Mouse (Mus musculus) midbrain, postnatal 0 days (tissue): ENCODE results near the gene Large1. TPM values are rescaled to one million over a fixed set of nuclear protein-coding genes. Genes with fewer than 3 reads are reported as not detected.
"Not testable (repeated sequence)": the region's sequence is repeated elsewhere in the genome, so short reads cannot be mapped to it uniquely, and the experiment has no call there.

Experiments
- ATAC-seq: fragments of 200-750 bp; cut with Nextera tagmentation; 2 replicates; pipeline ENCODE4 v1.8.0; 2017; ENCODE audit warnings: moderate number of reproducible peaks, mild to moderate bottlenecking, moderate TSS enrichment, moderate library complexity; ENCODE audit not compliant: low FRiP score
- DNase-seq: peaks from one replicate; pipeline ENCODE4 v3.0.0-alpha.2; 2015; ENCODE audit warnings: low spot score
- H3K27ac ChIP-seq: fragments of 300-500 bp; sonication (generic); 2 replicates; pipeline ENCODE4 v1.5.1; 2014; ENCODE audit warnings: low read depth, mild to moderate bottlenecking, low read length, mixed read lengths
- H3K27me3 ChIP-seq: fragments of 300-500 bp; sonication (generic); 2 replicates; pipeline ENCODE4 v1.6.1; 2014; ENCODE audit warnings: low read length, control low read depth, mixed read lengths; ENCODE audit not compliant: insufficient read depth
- H3K36me3 ChIP-seq: fragments of 300-500 bp; sonication (generic); 2 replicates; pipeline ENCODE4 v1.6.1; 2014; ENCODE audit warnings: low read length, control low read depth, mixed read lengths; ENCODE audit not compliant: insufficient read depth
- H3K4me1 ChIP-seq: fragments of 300-500 bp; sonication (generic); 2 replicates; pipeline ENCODE4 v1.6.1; 2014; ENCODE audit warnings: mild to moderate bottlenecking, control low read depth, antibody characterized with exemption, low read length, mixed read lengths; ENCODE audit not compliant: insufficient read depth
- H3K4me2 ChIP-seq: fragments of 300-500 bp; sonication (generic); 2 replicates; pipeline ENCODE4 v1.6.1; 2014; ENCODE audit warnings: low read depth, mild to moderate bottlenecking, low read length, mixed read lengths; ENCODE audit not compliant: poor library complexity, severe bottlenecking
- H3K4me3 ChIP-seq: fragments of 300-500 bp; sonication (generic); 2 replicates; pipeline ENCODE4 v1.5.1; 2014; ENCODE audit warnings: low read depth, mild to moderate bottlenecking, low read length, moderate library complexity
- H3K9ac ChIP-seq: fragments of 300-500 bp; sonication (generic); replicated peaks from 2 replicates; pipeline ENCODE4 v1.6.1; 2014; ENCODE audit warnings: mild to moderate bottlenecking, low read length, moderate library complexity, mixed read lengths; ENCODE audit not compliant: poor library complexity, severe bottlenecking
- H3K9me3 ChIP-seq: fragments of 300-500 bp; sonication (generic); 2 replicates; pipeline ENCODE4 v1.6.1; 2016; ENCODE audit warnings: low read length, control low read depth
- CTCF ChIP-seq: IDR thresholded peaks from 2 replicates; pipeline ENCODE4 v1.5.1; 2016; ENCODE audit warnings: antibody characterized with exemption, mild to moderate bottlenecking
- WGBS: fragments of 180-500 bp; shearing (Covaris S2); extraction: QIAGEN DNeasy Blood & Tissue Kit; methylation state at CpG from one replicate; pipeline ENCODE4 v1.1.7; 2014; 5-methylcytosine and 5-hydroxymethylcytosine counted together
- polyA plus RNA-seq: library from polyadenylated mRNA; unstranded; fragments of >200 nt; fragmentation: Nextera tagmentation; extraction: Ambion mirVana; gene quantifications from 2 replicates; pipeline ENCODE4 v1.2.1, GENCODE M21; 2015
- total RNA-seq: library from RNA; depleted of rRNA; stranded (reverse); fragments of >200 nt; gene quantifications from 2 replicates; pipeline ENCODE4 v1.2.3, GENCODE M21; 2014

Large1 gene
- total and polyA plus RNA-seq, 2 experiments from 2014 or later: 15.2 to 102 TPM

GRCm38 (mm10) chr8:72955074-72955473 is 398.3 kb downstream of the Large1 start:
- H3K9me3 ChIP-seq: no peaks in the 10 kb centered on the region
- H3K36me3 ChIP-seq: no peaks in the 10 kb centered on the region
- H3K9ac ChIP-seq: no peak overlapping the region
- no peak overlapping the region for H3K4me3 ChIP-seq
- H3K4me2 ChIP-seq: no peak overlapping the region
- H3K27ac ChIP-seq: no peak overlapping the region
- H3K4me1 ChIP-seq: no peaks in the 10 kb centered on the region; the same call in 1 of the 2 replicates
- ATAC-seq (no peak), DNase-seq (no peak)
- TF ChIP-seq CTCF: no peak
- H3K27me3 ChIP-seq: no peaks in the 10 kb centered on the region
- 76% methylated on average over 3 of the region's 3 CpGs for WGBS

- not testable (repeated sequence) for H3K36me3 ChIP-seq, H3K4me2 ChIP-seq, H3K4me3 ChIP-seq, H3K9ac ChIP-seq, H3K9me3 ChIP-seq, DNase-seq, H3K4me1 ChIP-seq, H3K27me3 ChIP-seq, ATAC-seq, H3K27ac ChIP-seq
- peak; percentile 39 for TF ChIP-seq CTCF
- 83% methylated on average over 8 of the region's 8 CpGs for WGBS
Measured at GRCm38 (mm10) chr8:72941393-72941792, 411.9 kb downstream of the Large1 start.

GRCm38 (mm10) chr8:72919182-72919902 is 434.0 kb downstream of the Large1 start:
- no peaks in the 10 kb centered on the region for H3K36me3 ChIP-seq
- DNase-seq (peak; percentile 38), ATAC-seq (peak; percentile 72)
- WGBS: 29% methylated on average over 2 of the region's 2 CpGs
- H3K4me2 ChIP-seq: no peak overlapping the region
- TF ChIP-seq CTCF: no peak
- H3K4me3 ChIP-seq: no peak overlapping the region
- H3K27me3 ChIP-seq: no peaks in the 10 kb centered on the region
- peaks cover 3% of the 10 kb centered on the region; the same call in 1 of the 2 replicates for H3K4me1 ChIP-seq
- no peak overlapping the region for H3K9ac ChIP-seq
- H3K9me3 ChIP-seq: no peaks in the 10 kb centered on the region
- no peak overlapping the region for H3K27ac ChIP-seq

- Histone ChIP-seq H3K9me3 (no peaks in the 10 kb centered on the region), H3K4me2 (no peak overlapping the region), H3K4me3 (no peak overlapping the region), H3K4me1 (no peaks in the 10 kb centered on the region), H3K9ac (no peak overlapping the region), H3K27me3 (no peaks in the 10 kb centered on the region), H3K27ac (no peak overlapping the region), H3K36me3 (no peaks in the 10 kb centered on the region)
- WGBS: 92% methylated on average over 4 of the region's 4 CpGs
- no peak for TF ChIP-seq CTCF
- ATAC-seq (no peak), DNase-seq (no peak)
Measured at GRCm38 (mm10) chr8:72905491-72905890, 447.8 kb downstream of the Large1 start.

- WGBS: 79% methylated on average over 6 of the region's 6 CpGs
- ATAC-seq (no peak), DNase-seq (peak; percentile 2)
- H3K4me1 ChIP-seq: no peaks in the 10 kb centered on the region
- no peak overlapping the region for H3K9ac ChIP-seq
- no peak overlapping the region for H3K27ac ChIP-seq
- H3K4me2 ChIP-seq: no peak overlapping the region
- no peak overlapping the region for H3K4me3 ChIP-seq
- H3K36me3 ChIP-seq: no peaks in the 10 kb centered on the region
- no peak for TF ChIP-seq CTCF
- H3K9me3 ChIP-seq: no peaks in the 10 kb centered on the region
- no peaks in the 10 kb centered on the region for H3K27me3 ChIP-seq
Measured at GRCm38 (mm10) chr8:72901591-72901990, 451.7 kb downstream of the Large1 start.

- WGBS: 89% methylated on average over 3 of the region's 3 CpGs
- ATAC-seq: no peak
- Histone ChIP-seq H3K9me3 (no peaks in the 10 kb centered on the region), H3K27ac (no peak overlapping the region), H3K27me3 (no peaks in the 10 kb centered on the region), H3K4me3 (no peak overlapping the region), H3K9ac (no peak overlapping the region), H3K4me2 (no peak overlapping the region), H3K36me3 (no peaks in the 10 kb centered on the region), H3K4me1 (no peaks in the 10 kb centered on the region)
- no peak for DNase-seq
- TF ChIP-seq CTCF: no peak
Measured at GRCm38 (mm10) chr8:72899321-72899720, 454.0 kb downstream of the Large1 start.
